Comparison of ENCODE assay signal across 8 mouse cellular contexts in the genomic region with DNA sequence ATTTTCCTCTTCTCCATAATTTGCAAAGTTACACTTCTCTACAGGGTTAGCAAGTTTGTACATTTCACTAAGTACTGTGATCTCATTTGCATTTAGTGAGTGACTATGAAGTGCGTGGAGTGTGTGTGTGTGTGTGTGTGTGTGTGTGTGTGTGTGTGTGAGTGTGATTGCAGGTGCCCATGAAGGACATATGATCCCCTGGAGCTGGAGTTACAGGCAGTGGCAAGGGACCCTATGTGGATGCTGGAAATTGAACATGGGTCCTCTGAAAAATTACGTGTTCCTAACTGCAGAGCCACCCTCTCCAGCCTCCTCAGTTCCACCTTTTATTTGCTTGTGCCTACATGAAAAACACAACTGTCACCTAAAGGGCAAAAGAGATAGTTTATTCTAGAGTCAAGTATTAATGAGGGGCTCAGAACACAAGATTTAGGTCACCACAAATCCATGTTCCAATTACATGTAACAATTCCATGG. TPM values are rescaled to one million over a fixed set of nuclear protein-coding genes. Genes with fewer than 3 reads are reported as not detected.
DNase-seq lines count a peak whose midpoint lies in the region; ATAC-seq and TF ChIP-seq lines count a peak whose summit lies in the region.

No protein-coding gene starts in this region.

- peak overlapping the region; percentile 75 for H3K4me2 ChIP-seq in lung, embryonic 14.5 days
- H3K4me2 ChIP-seq in intestine, postnatal 0 days (replicated peaks; ENCODE audit: low read depth), result peak overlapping the region; percentile 80
- peak overlapping the region; percentile 79 for H3K4me2 ChIP-seq in neural tube, embryonic 14.5 days (ENCODE audit: low read depth, low read length)

- DNase-seq in lung, embryonic 14.5 days, result no peak
- no peak for DNase-seq in lung, postnatal 36 days
- DNase-seq in layer of hippocampus, adult 8-10 months (ENCODE audit: low spot score in 2 of 2), result no peak
- DNase-seq in right cerebral cortex, postnatal 25 days, result no peak
- no peak for DNase-seq in c-Kit-positive CD71-positive TER-119-positive erythroid progenitor cells, embryonic 14.5 days (ENCODE audit: low spot score)

- no peaks in the 10 kb centered on the region for H3K27me3 ChIP-seq in lung, embryonic 14.5 days (ENCODE audit: insufficient read depth, low read length)
- no peaks in the 10 kb centered on the region for H3K27me3 ChIP-seq in intestine, postnatal 0 days (replicated peaks; ENCODE audit: control insufficient read depth, insufficient read depth, low read length)
- H3K27me3 ChIP-seq in neural tube, embryonic 14.5 days (ENCODE audit: control insufficient read depth, insufficient read depth, low read length), result no peaks in the 10 kb centered on the region

- H3K27ac ChIP-seq in lung, embryonic 14.5 days (ENCODE audit: low read depth), result no peak overlapping the region
- no peak overlapping the region for H3K27ac ChIP-seq in intestine, postnatal 0 days (ENCODE audit: low read depth, low read length)
- H3K27ac ChIP-seq in neural tube, embryonic 14.5 days (ENCODE audit: low read depth, low read length), result no peak overlapping the region

- H3K9ac ChIP-seq in lung, embryonic 14.5 days, result no peak overlapping the region
- no peak overlapping the region; the same call in 1 of the 2 replicates for H3K9ac ChIP-seq in intestine, postnatal 0 days (ENCODE audit: low read depth, low read length)
- no peak overlapping the region for H3K9ac ChIP-seq in neural tube, embryonic 14.5 days (replicated peaks; ENCODE audit: low read depth, low read length)

- 35% methylated on average over 2 of the region's 2 CpGs for WGBS in lung, embryonic 14.5 days
- WGBS in intestine, postnatal 0 days, result 49% methylated on average over 2 of the region's 2 CpGs
- 58% methylated on average over 2 of the region's 2 CpGs for WGBS in neural tube, embryonic 14.5 days

- no peak for TF ChIP-seq CTCF in lung, embryonic 14.5 days (IDR thresholded peaks at IDR 0.05; ENCODE audit: low read depth)
- TF ChIP-seq CTCF in intestine, postnatal 0 days (IDR thresholded peaks at IDR 0.05; ENCODE audit: low read depth), result no peak

- peaks cover 26% of the 10 kb centered on the region for H3K36me3 ChIP-seq in lung, embryonic 14.5 days (ENCODE audit: insufficient read depth)
- H3K36me3 ChIP-seq in intestine, postnatal 0 days (ENCODE audit: control insufficient read depth, insufficient read depth), result peaks cover 23% of the 10 kb centered on the region
- H3K36me3 ChIP-seq in neural tube, embryonic 14.5 days (ENCODE audit: control insufficient read depth, insufficient read depth, low read length), result peaks cover 15% of the 10 kb centered on the region

- H3K4me1 ChIP-seq in lung, embryonic 14.5 days (ENCODE audit: insufficient read depth), result no peaks in the 10 kb centered on the region
- peaks cover 3% of the 10 kb centered on the region; the same call in 1 of the 2 replicates for H3K4me1 ChIP-seq in intestine, postnatal 0 days (replicated peaks; ENCODE audit: control insufficient read depth, insufficient read depth, low read length)
- peaks cover 8% of the 10 kb centered on the region for H3K4me1 ChIP-seq in neural tube, embryonic 14.5 days (ENCODE audit: control insufficient read depth, insufficient read depth, low read length)

- H3K4me3 ChIP-seq in lung, embryonic 14.5 days (ENCODE audit: low read depth, low read length), result peak overlapping the region; percentile 84
- peak overlapping the region; percentile 80 for H3K4me3 ChIP-seq in intestine, postnatal 0 days (ENCODE audit: low read depth, low read length)
- peak overlapping the region; percentile 90 for H3K4me3 ChIP-seq in neural tube, embryonic 14.5 days (ENCODE audit: low read depth, low read length)

- peak; percentile 65 for ATAC-seq in lung, embryonic 14.5 days (ENCODE audit: insufficient read depth)
- ATAC-seq in erythroblast, adult 5-6 weeks (replicated peaks; ENCODE audit: low FRiP score, poor library complexity, severe bottlenecking), result peak; percentile 29; the same call in 1 of the 2 replicates
- ATAC-seq in intestine, postnatal 0 days, result peak; percentile 48
- ATAC-seq in neural tube, embryonic 14.5 days (ENCODE audit: low read depth), result peak; percentile 76

- no peaks in the 10 kb centered on the region for H3K9me3 ChIP-seq in lung, embryonic 14.5 days (ENCODE audit: low read depth, low read length)
- no peaks in the 10 kb centered on the region for H3K9me3 ChIP-seq in intestine, postnatal 0 days (ENCODE audit: control insufficient read depth)
- H3K9me3 ChIP-seq in neural tube, embryonic 14.5 days (ENCODE audit: control insufficient read depth, low read length), result no peaks in the 10 kb centered on the region

RNA-seq across cellular contexts. Expression of gene Mrpl19, which starts 0.3 kb away (rescaled TPM):
- polyA plus RNA-seq in lung, embryonic 14.5 days (2014; fragmentation: Nextera tagmentation; extraction: Ambion mirVana), result 40.8 and 48.1 TPM in 2 replicates
- 2.7 and 4.4 TPM in 2 replicates for total RNA-seq in erythroblast, adult 5-6 weeks (2015; ENCODE audit: low replicate concordance)
- 2.9 and 4.3 TPM in 2 replicates for total RNA-seq in erythroblast, adult 5-6 weeks (2017; ENCODE audit: low replicate concordance)
- polyA plus RNA-seq in intestine, postnatal 0 days (2015; fragmentation: Nextera tagmentation; extraction: Ambion mirVana), result 18.1 and 22.2 TPM in 2 replicates
- 42.1 and 42.6 TPM in 2 replicates for polyA plus RNA-seq in neural tube, embryonic 14.5 days (2014; fragmentation: Nextera tagmentation; extraction: Ambion mirVana)
- 10 to 100 TPM; 31.2 to 35.8 (median 32.9) TPM for total RNA-seq in layer of hippocampus, adult 8-10 months (2022)

RNA-seq across cellular contexts. Expression of gene Gcfc2, which starts 42.6 kb away (rescaled TPM):
- 13.3 and 13.7 TPM in 2 replicates for polyA plus RNA-seq in lung, embryonic 14.5 days (2014; fragmentation: Nextera tagmentation; extraction: Ambion mirVana)
- 0.96 and 4.4 TPM in 2 replicates for total RNA-seq in erythroblast, adult 5-6 weeks (2015; ENCODE audit: low replicate concordance)
- total RNA-seq in erythroblast, adult 5-6 weeks (2017; ENCODE audit: low replicate concordance), result 9.3 and 14.1 TPM in 2 replicates
- 2.1 and 2.9 TPM in 2 replicates for polyA plus RNA-seq in intestine, postnatal 0 days (2015; fragmentation: Nextera tagmentation; extraction: Ambion mirVana)
- 12.3 and 14.1 TPM in 2 replicates for polyA plus RNA-seq in neural tube, embryonic 14.5 days (2014; fragmentation: Nextera tagmentation; extraction: Ambion mirVana)
- total RNA-seq in layer of hippocampus, adult 8-10 months (2022), result 10 to 100 TPM; 10.6 to 18.9 (median 14.2) TPM
